Mouse (Mus musculus) hindbrain, embryonic 16.5 days (tissue): ENCODE results near the gene Ugp2. TPM values are rescaled to one million over a fixed set of nuclear protein-coding genes. Genes with fewer than 3 reads are reported as not detected.
"Not testable (repeated sequence)": the region's sequence is repeated elsewhere in the genome, so short reads cannot be mapped to it uniquely, and the experiment has no call there.

ENCODE experiments used
- ATAC-seq: fragments of 200-750 bp; cut with Nextera tagmentation; 2 replicates; pipeline ENCODE4 v1.8.0; 2017; ENCODE audit warnings: moderate TSS enrichment, moderate library complexity
- H3K27ac ChIP-seq: fragments of 300-500 bp; sonication (generic); 2 replicates; pipeline ENCODE4 v1.5.1; 2014; ENCODE audit warnings: low read depth, mild to moderate bottlenecking, control low read depth, low read length, moderate library complexity
- H3K27me3 ChIP-seq: fragments of 300-500 bp; sonication (generic); replicated peaks from 2 replicates; pipeline ENCODE4 v1.6.1; 2014; ENCODE audit warnings: low read length; ENCODE audit not compliant: control insufficient read depth, insufficient read depth
- H3K36me3 ChIP-seq: fragments of 300-500 bp; sonication (generic); 2 replicates; pipeline ENCODE4 v1.6.1; 2014; ENCODE audit warnings: mild to moderate bottlenecking, low read length, moderate library complexity, mixed read lengths; ENCODE audit not compliant: control insufficient read depth, insufficient read depth
- H3K4me1 ChIP-seq: fragments of 300-500 bp; sonication (generic); 2 replicates; pipeline ENCODE4 v1.6.1; 2014; ENCODE audit warnings: low read depth, low read length; ENCODE audit not compliant: control insufficient read depth, insufficient read depth
- H3K4me2 ChIP-seq: fragments of 300-500 bp; sonication (generic); 2 replicates; pipeline ENCODE4 v1.6.1; 2014; ENCODE audit warnings: mild to moderate bottlenecking, low read length, control low read depth, moderate library complexity
- H3K4me3 ChIP-seq: fragments of 300-500 bp; sonication (generic); 2 replicates; pipeline ENCODE4 v1.5.1; 2014; ENCODE audit warnings: mild to moderate bottlenecking, low read length, control low read depth, moderate library complexity
- H3K9ac ChIP-seq: fragments of 300-500 bp; sonication (generic); 2 replicates; pipeline ENCODE4 v1.6.1; 2014; ENCODE audit warnings: low read depth, mild to moderate bottlenecking, control low read depth, low read length, moderate library complexity
- H3K9me3 ChIP-seq: fragments of 300-500 bp; sonication (generic); 2 replicates; pipeline ENCODE4 v1.6.1; 2014; ENCODE audit warnings: mild to moderate bottlenecking, low read length, moderate library complexity; ENCODE audit not compliant: control insufficient read depth
- WGBS: fragments of 180-500 bp; shearing (Covaris S2); extraction: QIAGEN DNeasy Blood & Tissue Kit; methylation state at CpG from one replicate; pipeline ENCODE4 v1.1.7; 2014; 5-methylcytosine and 5-hydroxymethylcytosine counted together
- polyA plus RNA-seq: library from polyadenylated mRNA; unstranded; fragments of >200 nt; fragmentation: Nextera tagmentation; extraction: Ambion mirVana; gene quantifications from 2 replicates; pipeline ENCODE4 v1.2.1, GENCODE M21; 2015

Ugp2 gene
- polyA plus RNA-seq, 1 experiment from 2014 or later = 76.2 TPM

GRCm38 (mm10) chr11:21313922-21314657 lies 56.9 kb downstream of the Ugp2 start:
- Histone ChIP-seq H3K4me1 (no peaks in the 10 kb centered on the region), H3K36me3 (peaks cover 9% of the 10 kb centered on the region; the same call in 1 of the 2 replicates), H3K9me3 (no peaks in the 10 kb centered on the region), H3K4me2 (no peak overlapping the region), H3K9ac (no peak overlapping the region), H3K27ac (no peak overlapping the region), H3K27me3 (no peaks in the 10 kb centered on the region), H3K4me3 (no peak overlapping the region)
- no peak for ATAC-seq
- WGBS = 93% methylated on average over 9 of the region's 9 CpGs

DNA sequence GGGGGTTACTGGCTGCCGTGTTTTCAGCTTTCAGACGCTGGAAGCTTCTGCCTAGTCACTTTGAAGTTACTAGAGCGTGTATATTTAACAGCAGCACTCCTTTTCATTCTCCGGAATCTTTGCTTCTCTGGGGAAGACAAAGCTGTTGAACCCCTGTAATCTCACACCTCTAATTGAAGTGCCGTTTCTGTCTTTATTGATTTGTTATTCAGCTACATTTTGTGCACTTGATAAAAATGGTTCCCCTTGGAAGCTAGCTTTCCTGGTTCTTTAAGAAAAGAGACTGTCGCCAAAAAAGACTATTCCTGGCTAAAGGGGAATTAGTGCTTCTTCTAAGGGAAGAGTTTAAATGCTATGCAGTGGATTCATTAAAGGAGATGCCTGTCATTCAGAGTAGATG lies 61.5 kb downstream of the Ugp2 start:
- Histone ChIP-seq H3K4me1 (no peaks in the 10 kb centered on the region), H3K4me3 (no peak overlapping the region), H3K9ac (no peak overlapping the region), H3K4me2 (no peak overlapping the region), H3K27me3 (no peaks in the 10 kb centered on the region), H3K36me3 (peaks cover 5% of the 10 kb centered on the region; the same call in 1 of the 2 replicates), H3K9me3 (no peaks in the 10 kb centered on the region), H3K27ac (no peak overlapping the region)
- WGBS = 41% methylated on average over 6 of the region's 6 CpGs
- ATAC-seq = no peak

- WGBS = 80% methylated on average over 5 of the region's 5 CpGs
- Histone ChIP-seq H3K27me3 (no peaks in the 10 kb centered on the region), H3K4me3 (no peak overlapping the region), H3K9ac (no peak overlapping the region), H3K4me2 (no peak overlapping the region), H3K27ac (no peak overlapping the region), H3K9me3 (no peaks in the 10 kb centered on the region), H3K36me3 (0 out of 2 replicates have a peak, but pooled peaks cover 2% of the 10 kb centered on the region), H3K4me1 (no peaks in the 10 kb centered on the region)
- no peak for ATAC-seq
Measured at GRCm38 (mm10) chr11:21308119-21308518, 62.9 kb downstream of the Ugp2 start.

GRCm38 (mm10) chr11:21307078-21307668 lies 63.8 kb downstream of the Ugp2 start:
- Histone ChIP-seq H3K9me3 (no peaks in the 10 kb centered on the region), H3K27ac (no peak overlapping the region), H3K9ac (no peak overlapping the region), H3K4me2 (no peak overlapping the region), H3K36me3 (0 out of 2 replicates have a peak, but pooled peaks cover 3% of the 10 kb centered on the region), H3K4me3 (no peak overlapping the region), H3K4me1 (no peaks in the 10 kb centered on the region), H3K27me3 (no peaks in the 10 kb centered on the region)
- no peak for ATAC-seq
- whole genome bisulfite sequencing = 91% methylated on average over 5 of the region's 5 CpGs

- Histone ChIP-seq H3K27me3 (no peaks in the 10 kb centered on the region), H3K4me2 (no peak overlapping the region), H3K4me3 (no peak overlapping the region), H3K27ac (no peak overlapping the region), H3K9me3 (no peaks in the 10 kb centered on the region), H3K9ac (no peak overlapping the region), H3K36me3 (peaks cover 10% of the 10 kb centered on the region), H3K4me1 (no peaks in the 10 kb centered on the region)
- WGBS = 80% methylated on average over 3 of the region's 3 CpGs
- ATAC-seq = no peak
Measured at GRCm38 (mm10) chr11:21303619-21304018, 67.4 kb downstream of the Ugp2 start.

DNA sequence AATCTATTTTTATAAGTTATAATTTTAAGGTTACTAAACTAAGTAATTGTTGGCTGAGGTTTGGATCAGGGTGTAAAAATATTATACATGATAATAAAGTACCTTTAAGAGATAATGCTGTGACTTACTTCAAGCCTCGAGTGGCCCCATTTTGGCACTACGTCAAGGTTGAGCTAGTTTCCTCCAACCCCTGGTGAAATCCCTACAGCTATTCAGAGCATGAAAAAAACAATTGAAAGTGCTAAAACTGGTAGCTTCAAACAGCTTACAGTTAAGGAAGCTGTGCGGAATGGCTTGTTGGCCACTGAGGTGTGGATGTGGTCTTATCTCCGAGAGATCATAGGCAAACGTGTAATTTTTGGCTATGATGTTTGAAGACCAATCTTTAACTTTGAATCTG lies 75.5 kb downstream of the Ugp2 start:
- H3K27me3 ChIP-seq = no peaks in the 10 kb centered on the region
- H3K36me3 ChIP-seq = peaks cover 6% of the 10 kb centered on the region
- H3K4me3 ChIP-seq = no peak overlapping the region
- H3K4me1 ChIP-seq = no peaks in the 10 kb centered on the region
- ATAC-seq = no peak
- H3K27ac ChIP-seq = no peak overlapping the region
- WGBS = 86% methylated on average over 5 of the region's 5 CpGs
- H3K4me2 ChIP-seq = no peak overlapping the region
- H3K9me3 ChIP-seq = no peaks in the 10 kb centered on the region
- H3K9ac ChIP-seq = no peak overlapping the region

DNA sequence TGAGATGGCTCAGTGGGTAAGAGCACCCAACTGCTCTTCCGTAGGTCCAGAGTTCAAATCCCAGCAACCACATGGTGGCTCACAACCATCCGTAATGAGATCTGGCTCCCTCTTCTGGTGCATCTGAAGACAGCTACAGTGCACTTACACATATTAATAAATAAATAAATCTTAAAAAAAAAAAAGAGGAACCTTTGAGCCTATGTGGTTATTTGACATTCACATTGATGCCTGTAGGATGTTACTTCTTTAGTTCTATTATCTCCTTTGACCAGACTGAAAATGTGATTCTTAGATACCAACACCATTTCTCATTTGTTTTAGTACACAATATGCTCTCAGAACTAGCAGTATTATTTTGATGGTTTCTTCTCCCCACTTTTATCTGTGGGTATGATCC lies 82.8 kb downstream of the Ugp2 start:
- H3K27me3 ChIP-seq, H3K4me2 ChIP-seq, H3K36me3 ChIP-seq, H3K27ac ChIP-seq, H3K4me1 ChIP-seq, H3K9ac ChIP-seq, H3K4me3 ChIP-seq, ATAC-seq, H3K9me3 ChIP-seq: not testable (repeated sequence)
- 98% methylated on average over 2 of the region's 2 CpGs for WGBS

DNA sequence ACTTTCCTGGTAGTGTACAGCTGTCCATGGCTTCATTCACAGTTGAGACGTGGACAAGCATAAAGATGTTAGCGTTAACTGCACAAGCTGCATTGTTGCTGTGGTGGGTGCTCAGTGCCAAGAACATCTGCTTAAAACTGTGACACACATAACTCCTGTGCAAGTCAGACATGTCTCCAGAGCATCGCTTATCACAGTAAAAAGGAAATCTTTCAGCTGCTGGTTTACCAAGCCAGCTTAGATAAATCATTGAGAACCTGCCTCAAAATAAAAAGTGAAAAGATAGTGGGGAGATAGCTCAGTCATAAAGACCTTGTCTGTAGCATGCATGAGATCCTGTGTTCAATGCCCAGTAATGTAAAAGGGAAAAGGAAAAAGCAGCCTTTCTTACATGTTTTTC lies 84.6 kb downstream of the Ugp2 start:
- no peak overlapping the region for H3K9ac ChIP-seq
- H3K4me3 ChIP-seq = no peak overlapping the region
- H3K4me2 ChIP-seq = no peak overlapping the region
- no peaks in the 10 kb centered on the region for H3K4me1 ChIP-seq
- WGBS = 79% methylated on average over 3 of the region's 3 CpGs
- no peaks in the 10 kb centered on the region for H3K36me3 ChIP-seq
- no peaks in the 10 kb centered on the region for H3K27me3 ChIP-seq
- H3K9me3 ChIP-seq = no peaks in the 10 kb centered on the region
- ATAC-seq = no peak
- no peak overlapping the region for H3K27ac ChIP-seq

GRCm38 (mm10) chr11:21276151-21276550 lies 94.8 kb downstream of the Ugp2 start:
- no peak overlapping the region for H3K4me3 ChIP-seq
- no peaks in the 10 kb centered on the region for H3K36me3 ChIP-seq

More at GRCm38 (mm10) chr11:21276151-21276550, 94.8 kb downstream of the Ugp2 start:
- ATAC-seq = no peak
- no peak overlapping the region for H3K4me2 ChIP-seq
- H3K9ac ChIP-seq = no peak overlapping the region
- no peaks in the 10 kb centered on the region for H3K27me3 ChIP-seq
- H3K9me3 ChIP-seq = no peaks in the 10 kb centered on the region
- no peak overlapping the region for H3K27ac ChIP-seq
- WGBS = 93% methylated on average over 2 of the region's 2 CpGs
- H3K4me1 ChIP-seq = no peaks in the 10 kb centered on the region
